ENCODE assay signal across 9 mouse cellular contexts in the genomic region with DNA sequence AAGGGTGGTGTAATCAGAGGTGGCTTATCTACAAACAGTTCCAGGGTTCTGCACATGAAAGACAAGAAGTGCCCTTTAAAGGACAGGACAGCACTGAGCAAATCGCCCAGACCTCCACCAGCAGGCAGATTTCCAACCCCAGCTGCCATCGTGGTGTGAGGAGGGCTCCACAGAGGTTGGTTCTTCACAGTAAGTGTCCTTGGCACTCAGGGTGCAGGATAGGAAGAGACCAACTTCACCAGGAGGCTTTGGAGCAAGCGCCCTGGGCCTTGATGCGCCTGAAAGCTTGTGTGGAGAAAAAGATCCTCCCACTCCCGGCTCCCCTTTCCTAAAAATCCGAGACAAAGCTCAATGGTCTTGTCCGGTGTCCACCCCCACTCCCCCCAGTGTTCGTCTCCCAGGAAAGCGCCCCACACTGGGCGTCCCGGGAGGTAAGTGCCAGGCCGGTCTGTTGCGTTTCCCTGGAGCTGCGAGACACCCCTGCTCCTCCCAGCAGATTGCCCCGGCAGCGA. TPM values are rescaled to one million over a fixed set of nuclear protein-coding genes. Genes with fewer than 3 reads are reported as not detected.
DNase-seq lines count a peak whose midpoint lies in the region; ATAC-seq lines count a peak whose summit lies in the region.
"Had no signal": no experiment of that assay in that cellular context is flagged by ENCODE, and none has a peak within 500 bp of the region (broad histone marks: within the 10 kb centered on the region; RNA-seq: fewer than 3 reads in every experiment).

No protein-coding gene starts in this region.

- H3K27me3 ChIP-seq in kidney, embryonic 14.5 days (ENCODE audit: control insufficient read depth, insufficient read depth, low read length) = no peaks in the 10 kb centered on the region
- no peaks in the 10 kb centered on the region for H3K27me3 ChIP-seq in embryonic facial prominence, embryonic 13.5 days
- no peaks in the 10 kb centered on the region for H3K27me3 ChIP-seq in liver, embryonic 15.5 days
- no peaks in the 10 kb centered on the region; the same call in 1 of the 2 replicates for H3K27me3 ChIP-seq in neural tube, embryonic 15.5 days (replicated peaks)

- H3K9ac ChIP-seq in kidney, embryonic 14.5 days (ENCODE audit: low read depth, low read length) = peak overlapping the region; percentile 76
- peak overlapping the region; percentile 89 for H3K9ac ChIP-seq in embryonic facial prominence, embryonic 13.5 days
- no peak overlapping the region for H3K9ac ChIP-seq in liver, embryonic 15.5 days
- peak overlapping the region; percentile 44 for H3K9ac ChIP-seq in neural tube, embryonic 15.5 days (replicated peaks)

- peak; percentile 80 for ATAC-seq in kidney, embryonic 14.5 days (ENCODE audit: low FRiP score, low TSS enrichment)
- no peak for ATAC-seq in embryonic facial prominence, embryonic 13.5 days (ENCODE audit: insufficient number of reproducible peaks, insufficient read depth, low FRiP score, low TSS enrichment, low read depth)
- no peak for ATAC-seq in liver, embryonic 15.5 days (ENCODE audit: insufficient read depth)
- ATAC-seq in neural tube, embryonic 15.5 days (ENCODE audit: low FRiP score) = peak; percentile 29

- peak overlapping the region; percentile 69 for H3K4me3 ChIP-seq in kidney, embryonic 14.5 days (ENCODE audit: low read length)
- H3K4me3 ChIP-seq in embryonic facial prominence, embryonic 13.5 days = peak overlapping the region; percentile 64
- peak overlapping the region; percentile 44 for H3K4me3 ChIP-seq in liver, embryonic 15.5 days (replicated peaks)
- peak overlapping the region; percentile 46 for H3K4me3 ChIP-seq in neural tube, embryonic 15.5 days (replicated peaks)

- DNase-seq in kidney, postnatal 25 days = no peak
- DNase-seq in heart, postnatal 25 days (ENCODE audit: low spot score) = peak; percentile 24
- no peak for DNase-seq in B cell, adult 2 months
- DNase-seq in thymus, postnatal 36 days = no peak

- WGBS in kidney, embryonic 14.5 days = 0% methylated on average over 16 of the region's 16 CpGs
- 1% methylated on average over 16 of the region's 16 CpGs for WGBS in embryonic facial prominence, embryonic 13.5 days
- WGBS in liver, embryonic 15.5 days (ENCODE audit: insufficient replicate concordance) = 3% methylated on average over 16 of the region's 16 CpGs
- 3% methylated on average over 16 of the region's 16 CpGs for WGBS in neural tube, embryonic 15.5 days

- H3K27ac ChIP-seq in kidney, embryonic 14.5 days (ENCODE audit: low read depth, low read length) = peak overlapping the region; percentile 95
- H3K27ac ChIP-seq in embryonic facial prominence, embryonic 13.5 days = peak overlapping the region; percentile 99
- peak overlapping the region; percentile 11; the same call in 1 of the 2 replicates for H3K27ac ChIP-seq in liver, embryonic 15.5 days (replicated peaks)
- peak overlapping the region; percentile 80 for H3K27ac ChIP-seq in neural tube, embryonic 15.5 days (replicated peaks)

- H3K4me1 ChIP-seq in kidney, embryonic 14.5 days (ENCODE audit: control insufficient read depth, insufficient read depth, low read length) = peaks cover 14% of the 10 kb centered on the region; the same call in 1 of the 2 replicates
- H3K4me1 ChIP-seq in embryonic facial prominence, embryonic 13.5 days = peaks cover 60% of the 10 kb centered on the region
- H3K4me1 ChIP-seq in liver, embryonic 15.5 days (replicated peaks) = peaks cover 9% of the 10 kb centered on the region
- peaks cover 11% of the 10 kb centered on the region for H3K4me1 ChIP-seq in neural tube, embryonic 15.5 days

- H3K9me3 ChIP-seq in kidney, embryonic 14.5 days (ENCODE audit: control insufficient read depth, low read length) = no peaks in the 10 kb centered on the region
- H3K9me3 ChIP-seq in embryonic facial prominence, embryonic 13.5 days = no peaks in the 10 kb centered on the region
- H3K9me3 ChIP-seq in liver, embryonic 15.5 days (replicated peaks) = no peaks in the 10 kb centered on the region
- H3K9me3 ChIP-seq in neural tube, embryonic 15.5 days (replicated peaks) = no peaks in the 10 kb centered on the region

- intact Hi-C loops in heart, postnatal 25 days (cut with DNase I) = loop anchor here (5.0 kb wide), 3 partner anchors 41 to 279 kb away; no protein-coding TSS in a partner anchor

- H3K4me2 ChIP-seq in kidney, embryonic 14.5 days (replicated peaks; ENCODE audit: low read depth, low read length) = peak overlapping the region; percentile 62
- H3K4me2 ChIP-seq in embryonic facial prominence, embryonic 13.5 days = peak overlapping the region; percentile 68
- peak overlapping the region; percentile 61 for H3K4me2 ChIP-seq in liver, embryonic 15.5 days
- H3K4me2 ChIP-seq in neural tube, embryonic 15.5 days = peak overlapping the region; percentile 88

- H3K36me3 ChIP-seq in kidney, embryonic 14.5 days (ENCODE audit: control insufficient read depth, insufficient read depth, low read length) = peaks cover 4% of the 10 kb centered on the region; the same call in 1 of the 2 replicates
- H3K36me3 ChIP-seq in embryonic facial prominence, embryonic 13.5 days = peaks cover 10% of the 10 kb centered on the region
- H3K36me3 ChIP-seq in liver, embryonic 15.5 days (replicated peaks) = no peaks in the 10 kb centered on the region
- H3K36me3 ChIP-seq in neural tube, embryonic 15.5 days = no peaks in the 10 kb centered on the region

RNA-seq across cellular contexts. Expression of a gene that starts 0.7 kb away (rescaled TPM):
- polyA plus RNA-seq in kidney, embryonic 14.5 days (2014; fragmentation: Nextera tagmentation; extraction: Ambion mirVana) = 17.6 and 28.9 TPM in 2 replicates
- 56.3 and 58.4 TPM in 2 replicates for polyA plus RNA-seq in embryonic facial prominence, embryonic 13.5 days (2015; fragmentation: Nextera tagmentation; extraction: Ambion mirVana)
- total RNA-seq in heart, postnatal 25 days (2021) = 10 to 100 TPM; 45.8 to 50.9 TPM
- polyA plus RNA-seq in liver, embryonic 15.5 days (2015; fragmentation: Nextera tagmentation; extraction: Ambion mirVana) = 3.0 TPM in 2 replicates
- 7.7 and 10.0 TPM in 2 replicates for polyA plus RNA-seq in neural tube, embryonic 15.5 days (2015; fragmentation: Nextera tagmentation; extraction: Ambion mirVana)
- total RNA-seq: MEL had no signal

Comparison
In these comparisons a context has a peak if more than half of its experiments do, and no peak if none do; other contexts are left out.
1. ATAC-seq: peak in kidney, embryonic 14.5 days (single experiment) and neural tube, embryonic 15.5 days (single experiment); none in embryonic facial prominence, embryonic 13.5 days (single experiment) and liver, embryonic 15.5 days (single experiment).
2. H3K27ac ChIP-seq: peak in every context shown above with its lines; median percentile 99 in embryonic facial prominence, embryonic 13.5 days; 95 in kidney, embryonic 14.5 days; 80 in neural tube, embryonic 15.5 days; 11 in liver, embryonic 15.5 days.
3. Peak in every context shown above with its lines, with median percentiles within 50 percentile points of each other: H3K4me2 ChIP-seq and H3K4me3 ChIP-seq.